Mouse (Mus musculus) embryo, embryonic 9.5 days (tissue): ENCODE data around the gene Socs3.

ENCODE experiments used
- DNase-seq: peaks from one replicate; pipeline ENCODE4 v3.0.0-alpha.2; 2017; ENCODE audit errors: extremely low spot score

Socs3 gene

GRCm38 (mm10) chr11:117954819-117955218 is 15.0 kb downstream of the Socs3 start:
- no peak for DNase-seq

- DNase-seq: no peak
These were observed 15.8 kb downstream of the Socs3 start for GRCm38 (mm10) chr11:117954094-117954493.

DNA sequence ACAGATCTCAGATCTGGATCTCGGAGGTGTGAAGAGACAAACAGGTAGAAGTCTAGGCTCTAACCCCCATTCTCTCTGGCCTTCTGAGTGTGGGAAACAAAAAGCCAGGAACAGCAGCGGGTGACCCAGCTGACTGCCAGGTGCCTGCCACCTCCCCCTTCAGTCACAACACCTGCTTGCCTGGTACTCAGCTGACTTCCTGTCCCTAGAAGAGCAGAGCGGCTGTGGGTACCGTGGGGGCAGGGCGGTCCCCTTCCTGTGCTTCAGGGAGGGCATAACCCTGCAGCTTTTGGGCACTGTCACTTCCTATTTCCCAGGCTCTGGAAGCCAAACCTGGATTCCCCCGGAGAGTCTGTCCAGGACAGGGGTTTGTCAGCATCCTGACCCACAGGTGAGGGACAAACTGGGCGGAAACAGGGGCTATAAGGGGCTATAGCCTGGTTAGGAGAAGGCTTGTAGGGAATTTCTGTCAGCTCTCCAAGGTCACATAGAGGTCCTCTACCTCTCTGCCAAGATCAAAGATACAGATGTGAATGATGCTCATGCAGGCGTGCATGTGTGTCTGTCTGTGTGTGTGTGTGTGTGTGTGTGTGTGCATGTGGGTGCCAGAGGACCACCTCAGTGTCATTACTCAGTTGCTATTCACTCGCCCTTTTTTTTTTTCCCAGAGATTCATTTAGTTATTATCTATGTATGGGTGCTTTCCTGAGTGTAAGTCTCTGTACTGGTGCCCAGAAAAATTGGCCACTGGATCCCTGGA is 17.5 kb downstream of the Socs3 start:
- DNase-seq: no peak

GRCm38 (mm10) chr11:117951391-117951790 is 18.5 kb downstream of the Socs3 start:
- DNase-seq: no peak

DNA sequence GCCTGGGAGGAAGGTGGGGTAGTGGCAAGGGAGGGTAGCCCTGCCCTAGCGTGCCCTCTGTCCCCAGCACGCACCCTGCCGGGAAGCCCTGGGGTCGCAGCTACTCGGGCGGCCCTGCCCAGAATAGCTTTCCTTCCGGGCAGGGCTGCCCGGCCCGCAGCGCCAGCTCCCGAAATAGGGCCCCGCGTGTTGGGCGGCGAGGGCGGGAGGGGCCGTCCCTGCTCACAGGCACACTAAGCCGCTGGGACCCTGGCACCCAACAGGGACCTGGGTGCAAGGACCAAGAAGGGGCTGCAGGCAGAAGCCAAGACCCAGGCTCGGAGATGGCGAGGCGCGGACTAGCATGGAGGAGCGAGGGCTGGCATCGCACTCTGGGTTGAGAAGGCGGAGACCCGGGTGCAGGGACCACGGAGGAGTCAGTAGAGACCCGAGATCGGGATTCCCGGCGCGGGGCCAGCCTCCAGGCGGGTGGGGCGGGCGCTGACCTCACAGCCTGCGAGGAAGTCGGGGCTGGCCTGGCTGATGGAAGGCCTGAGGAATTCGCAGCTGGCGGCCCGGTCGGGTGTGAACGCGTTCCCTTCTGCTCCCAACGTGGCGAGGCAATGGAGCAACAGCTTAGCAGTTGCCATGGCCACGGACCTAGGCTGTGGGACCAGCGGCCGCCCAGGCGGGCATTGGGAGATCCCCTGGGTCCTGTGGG is 20.3 kb downstream of the Socs3 start:
- DNase-seq: peak; percentile 82

DNA sequence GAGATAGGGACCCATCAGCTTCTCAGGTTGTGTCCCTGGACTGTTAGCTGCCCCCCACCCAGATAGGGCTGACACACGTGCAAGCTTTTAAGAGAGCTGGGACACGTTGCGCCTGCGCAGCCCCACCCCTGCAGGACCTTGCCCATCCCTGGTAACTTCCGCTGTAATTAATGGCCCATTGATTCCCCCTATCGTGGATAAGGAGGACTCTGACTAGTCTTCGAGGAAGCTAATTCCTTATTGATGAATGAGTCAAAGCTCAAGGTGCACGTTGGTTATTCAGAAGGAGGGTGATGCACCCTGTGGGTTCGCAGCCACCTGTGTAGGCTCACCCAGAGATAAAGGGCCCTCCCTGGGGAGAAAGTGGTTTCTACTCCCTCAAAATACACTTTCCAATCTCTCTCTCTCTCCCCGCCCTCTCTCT is 22.8 kb downstream of the Socs3 start:
- no peak for DNase-seq

DNA sequence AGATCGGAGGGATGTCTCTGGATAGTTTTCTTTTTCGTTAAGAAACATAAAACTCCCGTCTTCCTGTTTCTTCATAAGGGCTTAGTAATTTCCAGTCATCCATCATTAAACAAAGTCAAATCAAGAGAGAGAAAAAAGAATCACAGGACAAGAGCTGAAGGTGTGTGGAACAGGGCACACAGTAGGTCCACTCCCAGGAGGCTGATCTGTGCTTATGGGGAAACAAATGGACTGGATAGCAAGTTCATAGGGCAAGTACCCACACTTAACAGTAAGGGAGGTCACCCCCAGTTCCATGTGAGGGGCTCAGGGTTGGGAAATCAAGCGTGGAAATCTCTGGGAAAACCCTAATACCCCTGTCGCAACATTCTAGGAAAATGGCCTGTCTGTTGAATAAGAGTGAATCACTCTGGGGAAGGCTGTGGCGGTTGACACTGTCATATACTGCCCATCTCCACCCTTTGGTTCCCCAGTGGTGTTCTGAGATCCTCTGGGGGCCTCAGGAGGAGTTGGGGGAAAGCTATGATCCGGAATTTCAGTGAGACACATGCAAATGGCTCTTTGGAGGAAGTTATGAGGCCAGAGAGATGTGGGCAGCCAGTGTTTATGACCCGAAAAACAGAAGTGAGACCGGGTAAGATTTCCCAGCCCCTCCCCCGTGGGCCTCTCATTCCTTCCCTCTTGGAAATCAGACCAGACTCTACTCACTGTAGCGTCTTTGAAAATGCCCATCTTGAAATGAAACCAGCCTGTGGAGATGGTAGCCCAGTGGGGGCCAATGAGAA is 23.5 kb downstream of the Socs3 start:
- no peak for DNase-seq

GRCm38 (mm10) chr11:117941848-117942247 is 28.0 kb downstream of the Socs3 start:
- DNase-seq: peak; percentile 43

DNA sequence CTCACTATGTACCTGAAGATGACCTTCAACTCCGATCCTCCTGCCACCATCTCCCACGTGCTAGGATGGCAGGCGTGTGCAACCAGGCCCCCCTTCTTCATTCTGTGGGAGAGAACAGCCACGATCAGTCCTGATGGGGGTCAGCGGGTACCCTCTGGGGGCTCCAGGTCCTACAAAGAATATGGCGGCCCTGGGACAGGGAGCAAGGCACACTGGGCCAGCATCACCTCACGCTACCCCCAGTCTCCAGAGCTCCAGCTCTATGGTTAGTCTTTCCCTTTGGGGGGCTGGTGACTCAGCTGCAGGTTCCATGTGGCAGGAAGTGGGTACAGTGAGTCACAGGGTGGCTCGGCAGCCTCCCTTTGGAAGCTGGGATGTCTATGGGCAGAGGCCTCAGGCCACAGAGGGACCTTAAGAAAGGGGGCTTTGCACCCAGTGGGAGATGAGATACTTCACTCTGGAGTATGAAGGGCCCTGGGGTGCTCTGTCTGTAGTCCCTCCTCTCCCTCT is 28.5 kb downstream of the Socs3 start:
- no peak for DNase-seq

GRCm38 (mm10) chr11:117940881-117941280 is 29.0 kb downstream of the Socs3 start:
- DNase-seq: no peak

GRCm38 (mm10) chr11:117939741-117940285 is 30.0 kb downstream of the Socs3 start:
- peak; percentile 84 for DNase-seq

- no peak for DNase-seq
These were observed 30.7 kb downstream of the Socs3 start for GRCm38 (mm10) chr11:117939004-117939730.

DNA sequence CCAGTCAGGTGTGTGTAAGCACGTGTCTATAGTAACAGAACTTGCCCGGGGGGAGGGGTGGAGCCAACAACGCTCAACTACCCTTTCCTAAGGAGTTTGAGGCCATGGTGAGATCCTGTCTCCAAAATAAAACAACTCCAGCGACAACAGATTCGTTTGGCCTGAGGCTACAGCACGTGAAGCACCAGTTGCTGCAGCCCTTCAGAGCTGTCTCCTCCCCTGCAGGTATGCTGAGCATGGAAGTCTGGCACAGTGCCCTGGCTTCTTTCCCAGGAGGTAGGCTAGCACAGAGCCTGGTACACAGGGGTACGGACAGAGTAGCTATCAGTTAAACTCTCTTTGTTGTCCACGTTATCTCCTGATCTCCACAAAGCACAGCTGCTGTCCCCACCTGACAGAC is 33.6 kb downstream of the Socs3 start:
- DNase-seq: no peak

GRCm38 (mm10) chr11:117935616-117936015 is 34.2 kb downstream of the Socs3 start:
- DNase-seq: no peak

GRCm38 (mm10) chr11:117934576-117935368 is 35.1 kb downstream of the Socs3 start:
- no peak for DNase-seq

DNA sequence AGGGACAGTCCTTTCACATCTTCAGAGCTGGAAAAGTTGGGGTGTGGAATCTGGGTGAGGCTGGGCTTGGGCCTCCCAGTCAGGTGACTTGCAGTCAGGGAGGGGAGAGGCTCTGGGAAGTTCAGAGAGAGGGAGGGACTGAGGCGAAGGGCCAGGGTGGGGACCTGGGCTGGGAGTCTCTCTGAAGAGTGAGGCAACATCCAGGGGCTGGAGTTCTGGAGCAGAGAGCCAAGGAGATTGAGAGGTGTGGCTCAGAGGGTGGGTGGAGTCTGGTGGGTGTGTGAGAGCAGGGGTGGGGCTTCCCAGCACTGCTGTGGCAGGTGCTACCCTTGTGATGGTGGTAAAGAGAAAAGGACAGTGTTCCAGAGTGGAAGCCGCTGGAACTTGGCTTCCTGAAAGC is 35.7 kb downstream of the Socs3 start:
- no peak for DNase-seq

- DNase-seq: no peak
These were observed 37.7 kb downstream of the Socs3 start for GRCm38 (mm10) chr11:117932195-117932594.

- no peak for DNase-seq
These were observed 38.3 kb downstream of the Socs3 start for GRCm38 (mm10) chr11:117931576-117931975.

DNA sequence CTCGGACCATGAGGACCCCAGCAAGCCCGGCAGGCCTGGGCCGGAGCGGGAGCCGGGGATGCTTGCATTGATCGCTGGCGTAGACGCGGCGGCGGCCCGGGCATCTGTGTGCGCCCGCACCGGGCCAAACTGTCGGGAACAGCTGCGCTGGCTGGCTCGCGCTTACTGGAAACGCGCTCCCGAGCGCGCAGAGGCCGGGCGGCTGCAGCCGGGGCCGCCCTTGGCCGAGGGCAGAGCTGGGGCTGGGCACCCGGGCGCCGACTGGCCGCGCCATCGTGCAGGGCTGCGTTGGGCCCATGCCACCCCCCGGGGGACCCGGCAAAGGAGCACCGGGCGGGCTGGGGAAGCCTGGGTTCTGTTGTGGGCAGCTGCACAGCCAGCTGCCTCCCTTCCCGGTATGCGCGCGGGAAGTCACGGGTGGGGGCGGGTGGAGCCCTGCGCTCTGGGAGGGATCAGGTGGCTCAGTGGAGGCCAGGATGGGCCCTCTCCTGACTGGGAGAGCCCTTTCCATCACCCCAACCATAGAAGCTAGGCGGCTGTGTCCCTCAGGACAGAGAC is 39.0 kb downstream of the Socs3 start:
- peak; percentile 77 for DNase-seq

- DNase-seq: no peak
These were observed 44.3 kb downstream of the Socs3 start for GRCm38 (mm10) chr11:117925541-117925940.
